Mouse (Mus musculus): ENCODE results near the gene Prr23a2. TPM values are rescaled to one million over a fixed set of nuclear protein-coding genes. Genes with fewer than 3 reads are reported as not detected.

Prr23a2 gene
- total RNA-seq (2023; ENCODE audit: inconsistent age), result not detected in 4 replicates

DNA sequence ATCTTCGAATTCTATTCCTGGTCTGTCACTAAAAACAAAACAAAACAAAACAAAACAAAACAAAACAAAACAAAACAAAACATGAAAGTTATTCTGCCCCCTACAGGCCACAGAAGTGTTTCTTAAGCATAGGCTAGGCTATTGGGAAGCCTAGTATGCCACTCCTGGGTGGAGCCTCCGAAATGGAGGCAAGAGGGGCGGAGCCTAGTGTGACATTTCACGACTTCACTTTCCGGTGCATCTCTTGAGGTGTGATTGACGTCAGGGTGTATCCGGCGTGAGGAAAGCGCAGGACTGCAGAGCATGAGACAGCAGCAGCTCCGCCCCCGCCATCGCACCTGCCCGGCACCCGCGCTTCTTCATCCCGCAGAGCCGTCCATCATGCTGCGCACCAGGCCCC is at the start of gene Prr23a2:
TSS of gene Prr23a2 (plus strand) at position 285 of the 400 bp plus-strand sequence.

DNA sequence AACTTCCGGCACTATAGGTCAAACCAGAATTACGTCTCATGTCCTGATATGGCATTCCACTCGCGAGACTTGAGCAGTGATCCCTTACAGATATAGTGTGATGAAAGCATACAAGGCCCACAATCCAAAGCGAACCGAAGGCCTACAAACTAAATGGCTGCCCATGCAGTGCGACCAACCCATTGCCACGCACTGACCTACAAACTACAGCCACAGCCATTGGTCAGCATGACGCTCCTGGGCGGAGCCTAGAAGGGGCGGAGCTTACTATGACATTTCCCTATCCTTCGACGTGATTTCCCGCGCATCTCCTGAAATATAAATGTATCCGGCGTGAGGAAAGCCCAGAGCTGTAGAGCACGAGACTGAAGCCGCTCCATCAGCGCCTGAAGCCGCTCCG is 14.2 kb upstream of the Prr23a2 start, which contains the start of gene Prr23a1:
TSS of gene Prr23a1 (plus strand) at position 387 of the 400 bp plus-strand sequence.

DNA sequence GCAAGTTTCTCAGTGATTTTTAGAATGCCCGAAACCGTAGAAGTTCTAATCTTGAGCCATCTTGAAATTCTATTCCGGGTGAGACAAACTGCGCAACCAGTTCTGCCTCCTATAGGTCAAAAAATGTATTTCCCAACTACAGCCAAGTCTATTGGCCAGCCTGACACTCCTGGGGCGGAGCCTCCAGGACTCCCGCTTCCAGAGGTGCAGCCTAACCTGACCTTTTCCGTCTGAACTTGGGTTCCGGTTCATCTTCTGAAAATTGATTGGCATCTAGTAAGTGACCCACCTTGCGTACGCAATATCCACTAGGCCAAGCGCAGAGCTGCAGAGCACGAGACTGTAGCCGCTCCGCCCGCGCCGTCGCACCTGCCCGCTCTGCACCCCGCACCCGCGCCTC is 8.3 kb downstream of the Prr23a2 start, which contains the start of gene Prr23a3:
TSS of gene Prr23a3 (plus strand) at position 197 of the 400 bp plus-strand sequence.

DNA sequence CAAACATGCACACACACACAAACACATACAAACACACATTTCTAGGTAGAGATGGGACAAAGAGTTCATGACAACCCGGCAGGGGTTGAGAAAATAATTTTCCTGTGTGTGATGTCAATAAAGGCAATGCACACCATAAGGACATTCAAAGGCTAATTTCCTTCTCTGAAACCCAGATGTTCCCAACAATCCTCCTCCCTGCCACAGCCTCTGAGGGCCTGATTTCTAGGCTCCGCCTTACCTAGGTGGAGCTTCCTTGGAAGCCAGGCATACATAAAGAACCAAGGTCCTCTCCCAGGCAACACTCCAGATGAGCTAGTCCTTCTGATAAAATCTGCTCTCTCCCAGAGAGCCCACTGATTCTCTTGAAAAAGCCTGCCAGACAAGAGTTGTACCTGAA is 46.5 kb downstream of the Prr23a2 start, which contains the start of gene 7420426K07Rik:
TSS of gene 7420426K07Rik (plus strand) at position 301 of the 400 bp plus-strand sequence.

Other genes starting within 250 kb of the Prr23a2 start
- not detected in 4 replicates for gene Prr23a1, start 14.0 kb upstream of the Prr23a2 start, total RNA-seq (2023; ENCODE audit: inconsistent age)
- gene Prr23a3, start 8.3 kb downstream of the Prr23a2 start, total RNA-seq (2023; ENCODE audit: inconsistent age), result not detected in 4 replicates
- gene 7420426K07Rik, start 46.6 kb downstream of the Prr23a2 start, total RNA-seq (2023; ENCODE audit: inconsistent age), result not detected in 4 replicates
- gene Foxl2, start 98.8 kb downstream of the Prr23a2 start, total RNA-seq (2023; ENCODE audit: inconsistent age), result not detected in 4 replicates
- gene Faim, start 129.9 kb downstream of the Prr23a2 start, total RNA-seq (2023; ENCODE audit: inconsistent age), result 26.3 to 37.0 TPM (median 33.4 TPM) in 4 replicates
- not detected in 4 replicates for gene Gm1123, start 179.2 kb downstream of the Prr23a2 start, total RNA-seq (2023; ENCODE audit: inconsistent age)

All from B cell, adult (primary cell).